Mouse (Mus musculus) liver, embryonic 15.5 days (tissue): ENCODE measurements around the gene Lekr1. TPM values are rescaled to one million over a fixed set of nuclear protein-coding genes. Genes with fewer than 3 reads are reported as not detected.

Experiments
- ATAC-seq: fragments of 200-750 bp; cut with Nextera tagmentation; 2 replicates; pipeline ENCODE4 v1.8.0; 2017; ENCODE audit warnings: moderate number of reproducible peaks, mild to moderate bottlenecking, moderate library complexity; ENCODE audit not compliant: insufficient read depth
- H3K27ac ChIP-seq: fragments of 300-500 bp; sonication (generic); replicated peaks from 2 replicates; pipeline ENCODE4 v1.5.1; 2015; ENCODE audit warnings: mild to moderate bottlenecking, inconsistent platforms
- H3K27me3 ChIP-seq: fragments of 300-500 bp; sonication (generic); 2 replicates; pipeline ENCODE4 v1.6.1; 2015; ENCODE audit warnings: mild to moderate bottlenecking, inconsistent platforms
- H3K36me3 ChIP-seq: fragments of 300-500 bp; sonication (generic); replicated peaks from 2 replicates; pipeline ENCODE4 v1.6.1; 2015; ENCODE audit warnings: moderate library complexity, mild to moderate bottlenecking, inconsistent platforms
- H3K4me1 ChIP-seq: fragments of 300-500 bp; sonication (generic); replicated peaks from 2 replicates; pipeline ENCODE4 v1.6.1; 2015; ENCODE audit warnings: inconsistent platforms
- H3K4me2 ChIP-seq: fragments of 300-500 bp; sonication (generic); 2 replicates; pipeline ENCODE4 v1.6.1; 2015; ENCODE audit warnings: moderate library complexity, mild to moderate bottlenecking, inconsistent platforms
- H3K4me3 ChIP-seq: fragments of 300-500 bp; sonication (generic); replicated peaks from 2 replicates; pipeline ENCODE4 v1.5.1; 2015; ENCODE audit warnings: mild to moderate bottlenecking, inconsistent platforms
- H3K9ac ChIP-seq: fragments of 300-500 bp; sonication (generic); 2 replicates; pipeline ENCODE4 v1.6.1; 2015; ENCODE audit warnings: moderate library complexity, mild to moderate bottlenecking, inconsistent platforms
- H3K9me3 ChIP-seq: fragments of 300-500 bp; sonication (generic); replicated peaks from 2 replicates; pipeline ENCODE4 v1.6.1; 2016; ENCODE audit warnings: inconsistent platforms
- WGBS: fragments of 180-500 bp; shearing (Covaris S2); methylation state at CpG from one replicate; pipeline ENCODE4 v1.1.7; 2015; ENCODE audit warnings: mixed read lengths; ENCODE audit not compliant: insufficient replicate concordance; 5-methylcytosine and 5-hydroxymethylcytosine counted together
- polyA plus RNA-seq: library from polyadenylated mRNA; unstranded; fragments of >200 nt; fragmentation: Nextera tagmentation; extraction: Ambion mirVana; gene quantifications from 2 replicates; pipeline ENCODE4 v1.2.1, GENCODE M21; 2015

Gene Lekr1
- polyA plus RNA-seq, 1 experiment from 2014 or later, result 0.88 TPM

GRCm38 (mm10) chr3:65841175-65841574, 175.1 kb downstream of the Lekr1 start:
- H3K9me3 ChIP-seq, result no peaks in the 10 kb centered on the region
- no peaks in the 10 kb centered on the region for H3K36me3 ChIP-seq
- no peak overlapping the region for H3K4me2 ChIP-seq
- no peak for ATAC-seq
- 69% methylated on average over 8 of the region's 8 CpGs for WGBS
- no peaks in the 10 kb centered on the region for H3K27me3 ChIP-seq
- no peak overlapping the region for H3K9ac ChIP-seq
- H3K27ac ChIP-seq, result no peak overlapping the region
- H3K4me1 ChIP-seq, result no peaks in the 10 kb centered on the region
- H3K4me3 ChIP-seq, result no peak overlapping the region

GRCm38 (mm10) chr3:65842515-65843184, 176.6 kb downstream of the Lekr1 start:
- no peak for ATAC-seq
- Histone ChIP-seq H3K27ac (no peak overlapping the region), H3K9me3 (no peaks in the 10 kb centered on the region), H3K9ac (no peak overlapping the region), H3K4me1 (no peaks in the 10 kb centered on the region), H3K36me3 (no peaks in the 10 kb centered on the region), H3K27me3 (no peaks in the 10 kb centered on the region), H3K4me3 (no peak overlapping the region), H3K4me2 (no peak overlapping the region)
- 54% methylated on average over 5 of the region's 5 CpGs for WGBS

- 49% methylated on average over 4 of the region's 4 CpGs for WGBS
- Histone ChIP-seq H3K4me1 (no peaks in the 10 kb centered on the region), H3K36me3 (no peaks in the 10 kb centered on the region), H3K9ac (no peak overlapping the region), H3K9me3 (no peaks in the 10 kb centered on the region), H3K27me3 (no peaks in the 10 kb centered on the region), H3K4me2 (no peak overlapping the region), H3K4me3 (no peak overlapping the region), H3K27ac (no peak overlapping the region)
- no peak for ATAC-seq
Observed at GRCm38 (mm10) chr3:65843185-65843552, 177.1 kb downstream of the Lekr1 start.

- Histone ChIP-seq H3K27me3 (no peaks in the 10 kb centered on the region), H3K9me3 (no peaks in the 10 kb centered on the region), H3K4me2 (no peak overlapping the region), H3K27ac (no peak overlapping the region), H3K36me3 (no peaks in the 10 kb centered on the region), H3K9ac (no peak overlapping the region), H3K4me3 (no peak overlapping the region), H3K4me1 (no peaks in the 10 kb centered on the region)
- no peak for ATAC-seq
- 64% methylated on average over 10 of the region's 10 CpGs for WGBS
Observed at GRCm38 (mm10) chr3:65844302-65844701, 178.3 kb downstream of the Lekr1 start.

GRCm38 (mm10) chr3:65844851-65845552, 179.0 kb downstream of the Lekr1 start:
- H3K4me2 ChIP-seq, result no peak overlapping the region
- 52% methylated on average over 8 of the region's 8 CpGs for WGBS
- no peaks in the 10 kb centered on the region for H3K36me3 ChIP-seq
- no peak overlapping the region for H3K4me3 ChIP-seq
- no peak for ATAC-seq
- no peak overlapping the region for H3K9ac ChIP-seq
- H3K27ac ChIP-seq, result no peak overlapping the region
- no peaks in the 10 kb centered on the region for H3K27me3 ChIP-seq
- no peaks in the 10 kb centered on the region for H3K4me1 ChIP-seq
- no peaks in the 10 kb centered on the region for H3K9me3 ChIP-seq

- 50% methylated on average over 4 of the region's 4 CpGs for WGBS
- Histone ChIP-seq H3K27me3 (no peaks in the 10 kb centered on the region), H3K9ac (no peak overlapping the region), H3K36me3 (no peaks in the 10 kb centered on the region), H3K4me3 (no peak overlapping the region), H3K4me2 (no peak overlapping the region), H3K4me1 (no peaks in the 10 kb centered on the region), H3K9me3 (no peaks in the 10 kb centered on the region), H3K27ac (no peak overlapping the region)
- no peak for ATAC-seq
Observed at GRCm38 (mm10) chr3:65847158-65847787, 181.2 kb downstream of the Lekr1 start.

- Histone ChIP-seq H3K27ac (no peak overlapping the region), H3K4me1 (peaks cover 5% of the 10 kb centered on the region; the same call in 1 of the 2 replicates), H3K9ac (no peak overlapping the region), H3K36me3 (no peaks in the 10 kb centered on the region), H3K4me2 (no peak overlapping the region), H3K27me3 (no peaks in the 10 kb centered on the region), H3K9me3 (no peaks in the 10 kb centered on the region), H3K4me3 (no peak overlapping the region)
- WGBS, result 70% methylated on average over 5 of the region's 5 CpGs
- no peak for ATAC-seq
Observed at GRCm38 (mm10) chr3:65853746-65854145, 187.7 kb downstream of the Lekr1 start.

- 64% methylated on average over 5 of the region's 5 CpGs for WGBS
Observed at GRCm38 (mm10) chr3:65855521-65855920, 189.5 kb downstream of the Lekr1 start.

GRCm38 (mm10) chr3:65858118-65858517, 192.1 kb downstream of the Lekr1 start:
- WGBS, result 42% methylated on average over 11 of the region's 11 CpGs
- no peaks in the 10 kb centered on the region for H3K27me3 ChIP-seq
- ATAC-seq, result no peak
- no peaks in the 10 kb centered on the region for H3K9me3 ChIP-seq
- H3K9ac ChIP-seq, result no peak overlapping the region
- H3K36me3 ChIP-seq, result no peaks in the 10 kb centered on the region
- H3K27ac ChIP-seq, result no peak overlapping the region
- peaks cover 9% of the 10 kb centered on the region; the same call in 1 of the 2 replicates for H3K4me1 ChIP-seq
- H3K4me3 ChIP-seq, result no peak overlapping the region
- no peak overlapping the region for H3K4me2 ChIP-seq

More at GRCm38 (mm10) chr3:65855521-65855920, 189.5 kb downstream of the Lekr1 start:
- Histone ChIP-seq H3K4me3 (no peak overlapping the region), H3K27me3 (no peaks in the 10 kb centered on the region), H3K4me2 (no peak overlapping the region), H3K27ac (no peak overlapping the region), H3K36me3 (no peaks in the 10 kb centered on the region), H3K9ac (no peak overlapping the region), H3K4me1 (peaks cover 9% of the 10 kb centered on the region; the same call in 1 of the 2 replicates), H3K9me3 (no peaks in the 10 kb centered on the region)
- no peak for ATAC-seq

GRCm38 (mm10) chr3:65858741-65859348, 192.8 kb downstream of the Lekr1 start:
- 42% methylated on average over 13 of the region's 13 CpGs for WGBS
- Histone ChIP-seq H3K27me3 (no peaks in the 10 kb centered on the region), H3K9me3 (no peaks in the 10 kb centered on the region), H3K27ac (no peak overlapping the region), H3K9ac (no peak overlapping the region), H3K4me3 (no peak overlapping the region), H3K4me2 (no peak overlapping the region), H3K36me3 (no peaks in the 10 kb centered on the region), H3K4me1 (peaks cover 9% of the 10 kb centered on the region; the same call in 1 of the 2 replicates)
- ATAC-seq, result 0 out of 2 replicates have a peak, but pooled peaks have one; percentile 22

GRCm38 (mm10) chr3:65859750-65860149, 193.7 kb downstream of the Lekr1 start:
- H3K27ac ChIP-seq, result no peak overlapping the region
- H3K36me3 ChIP-seq, result no peaks in the 10 kb centered on the region
- no peak overlapping the region for H3K9ac ChIP-seq
- 70% methylated on average over 6 of the region's 6 CpGs for WGBS
- no peak overlapping the region for H3K4me2 ChIP-seq
- no peak for ATAC-seq
- H3K4me1 ChIP-seq, result peaks cover 9% of the 10 kb centered on the region; the same call in 1 of the 2 replicates
- H3K4me3 ChIP-seq, result no peak overlapping the region
- H3K27me3 ChIP-seq, result no peaks in the 10 kb centered on the region
- no peaks in the 10 kb centered on the region for H3K9me3 ChIP-seq
